Mouse (Mus musculus) urinary bladder, adult 18-20 months (tissue): ENCODE measurements around the gene Hus1.

ENCODE experiments used
- DNase-seq, 2 experiments: peaks; one replicate each; pipeline ENCODE4 v3.0.0; 2022; ENCODE audit warnings: low spot score in 2 of 2, mixed read lengths in 2 of 2

The Hus1 gene

GRCm38 (mm10) chr11:8978154-8978553 lies 32.8 kb downstream of the Hus1 start:
- DNase-seq, result no peak

- no peak for DNase-seq
These were observed 37.8 kb downstream of the Hus1 start, which contains the start of gene Pkd1l1 for GRCm38 (mm10) chr11:8973166-8973565. Gene Pkd1l1 (minus strand): TSS chr11:8973266.

- DNase-seq, result no peak
These were observed 38.9 kb downstream of the Hus1 start for GRCm38 (mm10) chr11:8972093-8972492.

GRCm38 (mm10) chr11:8970509-8970908 lies 40.5 kb downstream of the Hus1 start:
- DNase-seq, result no peak

- no peak for DNase-seq
These were observed 42.9 kb downstream of the Hus1 start for GRCm38 (mm10) chr11:8968094-8968493.

- DNase-seq, result no peak
These were observed 52.4 kb downstream of the Hus1 start for GRCm38 (mm10) chr11:8958572-8958971.

- no peak for DNase-seq
These were observed 52.9 kb downstream of the Hus1 start for GRCm38 (mm10) chr11:8958108-8958507.

- DNase-seq, result no peak
These were observed 54.0 kb downstream of the Hus1 start for GRCm38 (mm10) chr11:8957023-8957422.

GRCm38 (mm10) chr11:8955678-8956077 lies 55.3 kb downstream of the Hus1 start:
- peak in 1 of 2 experiments; percentile 1 for DNase-seq

GRCm38 (mm10) chr11:8949765-8950430 lies 61.1 kb downstream of the Hus1 start:
- no peak for DNase-seq

GRCm38 (mm10) chr11:8948871-8949270 lies 62.1 kb downstream of the Hus1 start:
- no peak for DNase-seq

GRCm38 (mm10) chr11:8944114-8944513 lies 66.9 kb downstream of the Hus1 start:
- no peak for DNase-seq
